Mouse (Mus musculus) layer of hippocampus, adult 8-10 months (tissue): ENCODE results near the gene Spem1. TPM values are rescaled to one million over a fixed set of nuclear protein-coding genes. Genes with fewer than 3 reads are reported as not detected.
A peak's percentile ranks its signal among the peaks of the same experiment; 100 is the strongest.

Source experiments
- DNase-seq, 2 experiments: peaks; one replicate each; pipeline ENCODE4 v3.0.0; 2022; ENCODE audit warnings: low spot score in 2 of 2
- total RNA-seq, 4 experiments: library from RNA; stranded (reverse); gene quantifications; 2 replicates each; pipeline ENCODE4 v1.2.4; 2022

The Spem1 gene
- total RNA-seq, 4 experiments from 2014 or later: 0.31 to 0.75 TPM; not detected in 2

GRCm38 (mm10) chr11:69800392-69801197 lies 21.4 kb downstream of the Spem1 start:
- DNase-seq: peak in 1 of 2 experiments; percentile 25

DNA sequence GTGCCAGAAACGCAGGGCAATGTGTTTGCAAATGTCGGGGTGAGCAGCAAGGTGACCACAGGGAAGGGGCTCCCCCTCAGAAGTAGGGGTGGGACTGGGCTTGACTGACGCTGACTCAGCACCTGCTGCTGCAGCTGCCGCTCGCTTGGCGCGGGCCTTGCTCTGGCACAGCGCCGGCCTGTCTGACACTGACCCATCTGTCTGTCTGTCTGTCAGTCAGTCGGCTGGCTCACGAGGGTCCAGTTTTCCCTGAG lies 21.9 kb downstream of the Spem1 start:
- DNase-seq: peak in 1 of 2 experiments; percentile 39

DNA sequence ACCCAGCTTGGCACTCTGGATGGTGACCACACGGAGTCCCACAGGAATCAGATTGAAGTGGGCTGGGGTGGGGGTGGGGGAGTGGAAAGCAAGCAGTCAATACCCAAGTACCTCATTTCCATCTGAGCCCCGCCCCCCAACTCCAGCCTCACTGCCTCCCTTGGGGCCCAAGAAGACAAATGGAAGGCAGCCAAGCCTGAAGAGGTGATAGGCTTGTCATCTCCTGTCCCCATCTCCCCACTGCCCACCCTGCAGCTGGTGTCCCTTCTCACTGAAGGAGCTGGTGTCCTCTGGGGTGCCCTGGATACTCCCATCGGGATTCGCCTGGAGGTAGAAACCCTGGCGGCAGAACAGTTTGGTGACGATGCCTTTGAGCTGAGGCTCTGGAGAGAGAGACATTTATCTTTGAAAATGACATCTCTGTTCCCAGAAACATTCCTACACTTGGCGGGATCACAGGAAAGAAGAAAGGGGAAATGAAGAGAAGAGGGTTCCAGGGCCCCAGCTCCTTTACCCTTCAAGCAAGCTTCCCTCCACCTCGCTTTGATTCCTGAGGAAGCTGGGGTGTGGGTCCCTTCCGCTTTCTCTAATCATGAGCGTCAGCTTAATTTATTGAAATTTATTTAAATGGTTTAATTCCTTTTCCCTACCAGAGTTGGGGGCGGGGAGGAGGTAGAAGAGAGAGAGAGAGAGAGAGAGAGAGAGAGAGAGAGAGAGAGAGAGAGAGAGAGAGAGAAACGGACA lies 22.4 kb downstream of the Spem1 start:
- DNase-seq: no peak

DNA sequence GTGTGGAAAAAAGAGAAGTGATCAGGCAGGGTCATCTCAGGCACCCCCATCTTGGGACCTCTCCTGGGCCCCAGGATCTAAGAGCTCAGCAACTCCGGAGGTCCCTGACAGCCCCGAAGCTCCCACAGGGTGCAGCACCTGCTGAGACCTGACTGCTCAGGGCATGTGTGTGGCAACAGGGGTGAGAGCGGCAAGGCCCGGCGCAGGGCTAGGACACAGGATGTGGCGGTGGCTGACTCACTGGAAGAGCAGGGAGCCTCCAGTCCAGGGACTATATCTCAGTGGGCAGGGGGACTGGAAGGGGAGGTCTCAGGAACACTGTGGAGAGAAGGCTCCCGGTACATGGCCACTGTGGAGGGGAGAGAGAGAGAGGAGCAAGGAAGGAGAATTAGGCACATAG lies 24.1 kb downstream of the Spem1 start:
- DNase-seq: no peak

DNA sequence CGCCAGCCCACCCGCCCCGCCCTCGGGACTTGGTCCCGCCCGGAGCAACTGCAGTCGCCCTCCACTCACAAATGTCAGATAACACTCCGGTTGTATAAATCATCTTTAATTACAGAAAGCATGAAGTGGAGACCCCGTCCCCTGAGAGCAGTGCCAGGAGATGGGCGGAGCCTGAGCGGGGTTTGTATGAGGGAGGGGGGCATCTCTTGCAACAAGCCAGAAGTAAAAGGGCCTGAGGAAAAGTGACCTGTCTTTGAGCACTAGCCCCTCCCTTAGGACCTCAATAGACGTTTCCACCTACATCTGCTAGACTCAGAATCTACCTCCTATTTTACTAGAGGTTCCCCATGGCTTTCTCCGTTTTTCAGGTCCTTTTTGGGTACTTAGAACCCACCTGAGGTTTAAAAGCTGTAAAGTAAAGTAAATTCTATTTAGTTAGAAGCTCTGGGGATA lies 26.0 kb downstream of the Spem1 start:
- DNase-seq: no peak

- peak; percentile 88 to 93 for DNase-seq
These were observed 26.6 kb downstream of the Spem1 start, which contains the start of gene Chrnb1 for GRCm38 (mm10) chr11:69795168-69795982. Chrnb1 (minus strand) TSS chr11:69795943.

DNA sequence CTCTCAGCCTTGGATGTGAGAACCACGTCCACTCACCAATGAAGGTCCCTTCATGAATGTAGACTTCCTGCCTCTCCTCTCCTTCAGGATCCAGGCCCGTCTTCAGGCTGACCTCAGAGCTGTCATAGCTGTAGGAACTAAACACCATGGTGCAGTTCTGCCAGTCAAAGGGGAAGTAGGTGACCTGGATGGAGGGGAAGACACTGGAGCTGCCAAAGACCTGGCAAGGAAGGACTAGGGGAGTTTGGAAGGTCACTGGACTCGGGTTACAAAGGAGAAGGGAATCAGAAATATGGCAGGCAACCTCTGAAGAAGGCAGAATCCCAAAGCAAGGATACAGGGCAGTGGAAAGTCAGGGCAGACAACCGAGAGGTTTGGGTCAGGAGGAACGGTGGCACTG lies 28.6 kb downstream of the Spem1 start:
- no peak for DNase-seq

GRCm38 (mm10) chr11:69791420-69791819 lies 30.6 kb downstream of the Spem1 start:
- DNase-seq: no peak

DNA sequence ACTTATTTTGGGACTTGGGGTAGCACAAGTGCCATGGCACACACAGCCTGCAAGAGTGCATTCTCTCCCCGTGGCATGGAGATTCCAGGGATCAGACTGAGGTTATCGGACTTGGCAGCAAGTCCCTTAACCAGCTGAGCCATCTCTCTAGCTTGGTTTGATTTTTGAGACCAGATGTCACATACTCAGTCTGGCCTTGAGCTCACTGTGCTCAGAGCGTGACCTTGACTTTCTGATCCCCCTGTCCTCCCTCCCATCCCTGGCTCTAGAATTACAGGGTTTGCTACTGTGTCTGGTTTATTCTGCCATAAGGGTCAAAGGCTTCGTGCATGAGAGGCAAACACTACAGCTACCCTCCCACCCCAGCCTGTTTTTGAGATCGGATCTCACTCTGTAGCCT lies 32.5 kb downstream of the Spem1 start:
- DNase-seq: no peak

DNA sequence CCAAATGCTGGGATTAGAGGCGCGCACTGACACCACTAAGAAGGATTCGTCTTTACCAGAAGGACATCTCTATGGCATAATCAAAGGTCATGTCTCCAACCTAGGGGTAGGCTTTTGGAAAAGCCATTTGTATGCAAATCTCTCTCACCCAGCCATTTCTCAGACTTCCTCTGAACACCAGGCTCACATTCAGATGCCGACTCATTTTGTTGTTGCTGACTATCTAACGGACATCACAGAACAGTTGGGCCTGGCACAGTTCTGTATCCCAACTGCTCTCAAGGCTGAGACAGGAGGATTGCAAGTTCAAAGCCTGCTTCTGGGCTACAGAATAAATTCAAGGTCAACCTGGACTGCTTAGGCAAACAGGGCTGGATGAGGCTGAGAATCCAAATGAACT lies 34.7 kb downstream of the Spem1 start:
- DNase-seq: no peak

GRCm38 (mm10) chr11:69784793-69785272 lies 37.1 kb downstream of the Spem1 start:
- no peak for DNase-seq

DNA sequence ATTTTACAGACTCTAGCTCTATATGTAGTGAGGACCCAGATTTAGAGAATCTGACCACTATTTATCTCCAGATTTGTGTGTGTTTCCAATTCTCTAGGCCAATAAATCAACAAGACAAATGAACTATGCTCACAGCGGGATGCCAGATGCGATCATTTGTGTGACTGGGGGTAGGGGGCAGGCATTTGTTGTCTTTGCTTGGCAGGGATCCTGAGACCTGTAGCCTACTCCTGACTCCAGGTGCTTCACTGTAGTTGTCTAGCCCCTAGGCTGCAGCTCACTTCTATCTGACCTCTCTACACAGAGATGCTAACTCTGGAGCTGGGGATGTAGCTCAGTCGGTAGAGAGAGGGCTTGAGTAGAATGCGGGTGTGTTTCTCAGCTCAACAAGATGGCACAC lies 40.2 kb downstream of the Spem1 start:
- DNase-seq: no peak

- DNase-seq: no peak
These were observed 43.0 kb downstream of the Spem1 start for GRCm38 (mm10) chr11:69778985-69779384.

DNA sequence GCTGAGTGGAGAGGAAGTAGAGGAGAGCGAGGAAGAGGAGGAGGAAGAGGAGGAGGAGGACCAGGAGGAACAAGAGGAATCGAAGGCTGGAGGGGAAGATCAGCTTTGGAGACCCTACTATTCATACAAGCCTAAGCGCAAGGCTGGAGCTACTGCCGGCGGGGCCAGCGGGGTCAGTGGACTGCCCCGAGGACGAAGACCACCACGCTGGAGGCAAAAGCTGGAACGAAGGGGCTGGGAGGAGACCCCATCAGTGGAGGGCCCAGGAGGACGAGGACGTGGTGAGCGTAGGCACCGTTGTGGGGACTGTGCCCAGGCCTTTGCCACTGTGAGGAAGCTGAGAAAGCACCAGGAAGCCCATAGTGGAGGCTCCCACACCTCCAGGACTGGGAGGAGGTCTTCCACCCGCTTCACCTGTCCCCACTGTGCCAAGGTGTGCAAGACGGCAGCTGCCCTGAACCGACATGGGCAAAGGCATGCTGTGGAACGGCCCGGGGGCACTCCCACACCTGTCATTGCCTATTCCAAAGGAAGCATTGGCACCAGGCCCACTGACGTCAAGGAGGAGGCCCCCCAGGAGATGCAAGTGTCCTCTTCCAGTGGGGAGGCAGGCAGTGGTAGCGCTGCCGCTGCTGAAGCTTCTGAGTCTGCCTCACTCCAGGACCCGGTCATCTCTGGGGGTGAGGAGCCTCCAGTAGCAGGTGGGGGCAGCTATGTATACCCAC lies 43.6 kb downstream of the Spem1 start:
- DNase-seq: no peak

GRCm38 (mm10) chr11:69777504-69778257 lies 44.3 kb downstream of the Spem1 start:
- no peak for DNase-seq

DNA sequence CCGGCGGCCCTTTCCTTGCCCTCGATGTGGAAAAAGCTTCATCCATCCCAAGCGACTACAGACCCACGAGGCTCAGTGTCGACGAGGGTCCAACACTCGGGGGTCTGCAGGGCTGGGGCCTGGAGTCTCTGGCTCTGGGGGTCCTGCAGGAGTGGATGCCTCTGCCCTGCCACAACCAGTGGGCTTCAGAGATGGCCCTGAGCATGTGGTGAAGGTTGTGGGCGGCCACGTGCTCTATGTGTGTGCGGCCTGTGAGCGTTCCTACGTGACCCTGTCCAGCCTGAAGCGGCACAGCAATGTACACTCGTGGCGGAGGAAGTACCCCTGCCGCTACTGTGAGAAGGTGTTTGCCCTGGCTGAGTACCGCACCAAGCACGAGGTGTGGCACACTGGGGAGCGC lies 45.5 kb downstream of the Spem1 start:
- no peak for DNase-seq

- no peak for DNase-seq
These were observed 46.3 kb downstream of the Spem1 start for GRCm38 (mm10) chr11:69775716-69776115.

- no peak for DNase-seq
These were observed 47.0 kb downstream of the Spem1 start for GRCm38 (mm10) chr11:69774961-69775360.
